Mouse (Mus musculus) ES-E14 (cell line): ENCODE measurements at regions not wholly inside any gene's neighbourhood (a gene's known extent, or its start where the extent isn't known, plus 50 kb on each side); places are given as distances from the start of the nearest gene placed in this dataset.
"Not testable (repeated sequence)": the region's sequence is repeated elsewhere in the genome, so short reads cannot be mapped to it uniquely, and the experiment has no call there.

Experiments used
- DNase-seq: peaks from one replicate; pipeline ENCODE4 v3.0.0-alpha.2; 2013; ENCODE audit warnings: low read depth, low spot score
- H3K27ac ChIP-seq: 2 replicates; pipeline ENCODE4 v1.5.1; 2012; ENCODE audit warnings: low read depth, mild to moderate bottlenecking, low read length, moderate library complexity, mixed read lengths; ENCODE audit not compliant: poor library complexity, insufficient read depth, severe bottlenecking
- H3K36me3 ChIP-seq: 2 replicates; pipeline ENCODE4 v1.6.1; 2012; ENCODE audit warnings: mild to moderate bottlenecking, low read length, moderate library complexity, mixed read lengths; ENCODE audit not compliant: control insufficient read depth, poor library complexity, insufficient read depth, severe bottlenecking
- H3K4me1 ChIP-seq, 2 experiments: fragments of 150-350 bp in 1 of 2; sonication (generic) in 1 of 2; 2 replicates each; pipeline ENCODE4 v1.6.1; 2012; ENCODE audit warnings: low read length in 2 of 2, mild to moderate bottlenecking in 1 of 2, mixed read lengths in 1 of 2; ENCODE audit not compliant: control insufficient read depth in 2 of 2, insufficient read depth in 2 of 2, poor library complexity in 1 of 2
- H3K4me3 ChIP-seq, 2 experiments: fragments of 150-350 bp in 1 of 2; sonication (generic) in 1 of 2; 2 replicates each; pipeline ENCODE4 v1.5.1; 2012; ENCODE audit warnings: low read length in 2 of 2, low read depth in 1 of 2, mild to moderate bottlenecking in 1 of 2, mixed read lengths in 1 of 2; ENCODE audit not compliant: insufficient read depth in 1 of 2, poor library complexity in 1 of 2, severe bottlenecking in 1 of 2
- H3K9ac ChIP-seq: 2 replicates; pipeline ENCODE4 v1.6.1; 2012; ENCODE audit warnings: low read depth, mild to moderate bottlenecking, low read length, mixed read lengths; ENCODE audit not compliant: poor library complexity, insufficient read depth, severe bottlenecking
- H3K9me3 ChIP-seq: fragments of 150-350 bp; sonication (generic); 2 replicates; pipeline ENCODE4 v1.6.1; 2012; ENCODE audit warnings: low read depth, mild to moderate bottlenecking, low read length; ENCODE audit not compliant: control insufficient read depth, insufficient read depth
- CHD2 ChIP-seq: IDR thresholded peaks from 2 replicates; pipeline ENCODE4 v1.6.1; 2014; ENCODE audit warnings: mild to moderate bottlenecking, low read depth, low read length, inconsistent platforms
- HCFC1 ChIP-seq: IDR thresholded peaks from 2 replicates; pipeline ENCODE4 v1.6.1; 2012; ENCODE audit warnings: low read length, inconsistent platforms, borderline replicate concordance; ENCODE audit not compliant: insufficient read depth
- MAFK ChIP-seq: IDR thresholded peaks from 2 replicates; pipeline ENCODE4 v1.6.1; 2014; ENCODE audit warnings: mild to moderate bottlenecking, low read depth, low read length, inconsistent platforms; ENCODE audit not compliant: insufficient read depth
- ZC3H11A ChIP-seq: IDR thresholded peaks from 2 replicates; pipeline ENCODE4 v1.6.1; 2012; ENCODE audit warnings: low read depth, mild to moderate bottlenecking, inconsistent platforms, low read length, borderline replicate concordance
- ZNF384 ChIP-seq: IDR thresholded peaks from 2 replicates; pipeline ENCODE4 v1.6.1; 2012; ENCODE audit warnings: low read depth, low read length, inconsistent platforms
- in situ Hi-C, 2 experiments: fragments of 600-800 bp; cut with MboI; formaldehyde crosslinking; loops; one replicate each; pipeline ENCODE4 v1.15.1; 2025; ENCODE audit warnings: low sequenced_read_pairs in 2 of 2, inconsistent platforms in 1 of 2; ENCODE audit not compliant: unreplicated experiment in 2 of 2

GRCm38 (mm10) chr9:11106268-11106667 is 201.7 kb upstream of the Cntn5 start:
- H3K27ac ChIP-seq, result peak overlapping the region; percentile 96; the same call in 1 of the 2 replicates
- H3K9me3 ChIP-seq, result no peaks in the 10 kb centered on the region
- in situ Hi-C loops, result no loop called here
- TF ChIP-seq HCFC1, result no peak
- TF ChIP-seq CHD2, result peak; percentile 84
- H3K9ac ChIP-seq, result no peak overlapping the region
- H3K4me3 ChIP-seq, result no peak overlapping the region
- DNase-seq, result peak; percentile 77
- peaks cover 2 to 9% of the 10 kb centered on the region in 2 experiments; a peak in 2 of 4 replicates for H3K4me1 ChIP-seq
- H3K36me3 ChIP-seq, result peaks cover 2% of the 10 kb centered on the region; the same call in 1 of the 2 replicates

- Histone ChIP-seq H3K4me3 (no peak overlapping the region), H3K4me1 (peaks cover 2 to 9% of the 10 kb centered on the region in 2 experiments; a peak in 2 of 4 replicates), H3K9me3 (no peaks in the 10 kb centered on the region), H3K27ac (peak overlapping the region; percentile 47; the same call in 1 of the 2 replicates), H3K36me3 (peaks cover 2% of the 10 kb centered on the region; the same call in 1 of the 2 replicates), H3K9ac (no peak overlapping the region)
- TF ChIP-seq ZNF384 (no peak), CHD2 (no peak), MAFK (no peak), HCFC1 (no peak)
- DNase-seq, result no peak
- in situ Hi-C loops, result no loop called here
These were observed 198.9 kb upstream of the Cntn5 start for GRCm38 (mm10) chr9:11103448-11103847.

GRCm38 (mm10) chr9:11092874-11093273 is 188.3 kb upstream of the Cntn5 start:
- H3K36me3 ChIP-seq, result no peaks in the 10 kb centered on the region
- H3K27ac ChIP-seq, result no peak overlapping the region
- H3K9me3 ChIP-seq, result peaks cover 13% of the 10 kb centered on the region
- no peak for TF ChIP-seq CHD2
- in situ Hi-C loops, result no loop called here
- DNase-seq, result no peak
- H3K4me1 ChIP-seq, result no peaks in the 10 kb centered on the region
- H3K4me3 ChIP-seq, result no peak overlapping the region
- H3K9ac ChIP-seq, result no peak overlapping the region

- H3K36me3 ChIP-seq, H3K9ac ChIP-seq, H3K27ac ChIP-seq, in situ Hi-C loops, H3K4me3 ChIP-seq, H3K9me3 ChIP-seq, H3K4me1 ChIP-seq, DNase-seq: not testable (repeated sequence)
- peak; percentile 73 for TF ChIP-seq ZNF384
These were observed 162.6 kb upstream of the Cntn5 start for GRCm38 (mm10) chr9:11067125-11067524.

- no peaks in the 10 kb centered on the region for H3K9me3 ChIP-seq
- no peak for TF ChIP-seq CHD2
- TF ChIP-seq ZC3H11A, result no peak
- no peak for TF ChIP-seq HCFC1
- no peak for TF ChIP-seq ZNF384
- no peak for TF ChIP-seq MAFK
- H3K27ac ChIP-seq, result no peak overlapping the region
- in situ Hi-C loops, result no loop called here
- H3K36me3 ChIP-seq, result no peaks in the 10 kb centered on the region
- DNase-seq, result no peak
- no peak overlapping the region for H3K4me3 ChIP-seq
- no peaks in the 10 kb centered on the region for H3K4me1 ChIP-seq
- H3K9ac ChIP-seq, result no peak overlapping the region
These were observed 158.3 kb upstream of the Cntn5 start for GRCm38 (mm10) chr9:11062856-11063255.
